Mouse (Mus musculus): ENCODE results near the gene Selenof. TPM values are rescaled to one million over a fixed set of nuclear protein-coding genes. Genes with fewer than 3 reads are reported as not detected.

Selenof gene
- polyA plus RNA-seq, 1 experiment from 2014 or later: 619 TPM

DNA sequence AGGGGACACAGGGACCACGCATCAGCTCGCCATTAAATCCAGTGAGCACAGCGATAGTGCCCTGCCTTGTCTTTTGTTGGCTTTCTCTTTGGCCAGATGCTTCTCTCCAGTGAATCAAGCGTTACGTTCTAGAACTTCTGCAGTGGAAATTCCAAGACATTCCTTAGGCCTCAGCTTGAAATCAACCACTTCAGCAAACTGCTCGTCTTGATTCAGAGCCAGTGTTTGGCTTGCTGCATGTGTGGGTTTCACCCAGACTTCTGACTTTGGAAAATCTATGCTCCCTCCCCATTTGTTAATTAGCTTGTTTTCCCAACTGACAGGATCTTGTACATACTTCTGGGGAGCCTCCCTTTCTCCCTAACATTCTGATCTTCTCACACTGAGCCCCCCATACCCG lies 16.6 kb downstream of the Selenof start:
- H3K9ac ChIP-seq (ENCODE audit: low read depth, low read length): no peak overlapping the region
- H3K4me3 ChIP-seq (ENCODE audit: low read length): no peak overlapping the region
- no peak overlapping the region for H3K4me2 ChIP-seq (ENCODE audit: low read length)
- H3K27ac ChIP-seq (ENCODE audit: low read depth, low read length): no peak overlapping the region
- ATAC-seq: no peak
- H3K36me3 ChIP-seq (ENCODE audit: control insufficient read depth, insufficient read depth, low read length): peaks cover 5% of the 10 kb centered on the region
- H3K27me3 ChIP-seq (replicated peaks; ENCODE audit: control insufficient read depth, insufficient read depth, low read length): no peaks in the 10 kb centered on the region
- H3K4me1 ChIP-seq (ENCODE audit: control insufficient read depth, insufficient read depth, low read depth, low read length): no peaks in the 10 kb centered on the region
- WGBS: 84% methylated on average over 7 of the region's 7 CpGs
- no peaks in the 10 kb centered on the region for H3K9me3 ChIP-seq (ENCODE audit: control insufficient read depth, low read length)

DNA sequence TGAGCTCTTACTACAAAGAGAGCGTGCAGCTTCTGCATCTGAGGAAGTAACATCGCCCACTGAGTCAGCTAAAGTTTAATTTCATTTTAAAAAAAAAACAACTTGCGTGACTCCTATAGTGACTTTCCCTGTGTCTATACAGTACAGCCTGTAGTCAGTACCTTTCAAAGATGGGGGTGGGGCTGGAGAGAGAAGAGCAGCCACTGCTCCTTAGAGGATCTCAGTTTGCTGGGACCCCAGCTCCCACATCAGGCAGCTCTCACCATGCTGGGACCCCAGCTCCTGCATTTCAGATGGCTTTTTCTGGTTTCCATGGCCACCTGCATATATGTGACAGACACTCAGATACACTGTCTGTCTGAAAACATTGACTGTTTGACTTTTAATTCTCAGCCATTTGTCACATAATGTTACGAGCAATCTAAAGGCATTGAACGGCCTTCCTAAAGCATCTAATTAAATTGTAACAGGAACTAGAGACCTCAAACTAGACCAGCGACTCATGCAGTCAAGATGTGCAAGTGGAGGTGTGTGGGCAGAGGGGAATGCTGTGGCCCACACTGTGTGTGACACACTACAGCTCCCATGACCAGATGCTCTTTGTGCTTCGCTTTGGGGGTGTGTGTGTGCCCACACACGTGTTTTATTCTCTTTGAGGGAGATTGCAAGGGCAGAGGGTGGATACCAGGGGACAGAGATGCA lies 19.2 kb downstream of the Selenof start:
- Histone ChIP-seq H3K4me2 (ENCODE audit: low read length) (no peak overlapping the region), H3K36me3 (ENCODE audit: control insufficient read depth, insufficient read depth, low read length) (peaks cover 3% of the 10 kb centered on the region), H3K4me1 (ENCODE audit: control insufficient read depth, insufficient read depth, low read depth, low read length) (no peaks in the 10 kb centered on the region), H3K9ac (ENCODE audit: low read depth, low read length) (no peak overlapping the region), H3K27me3 (replicated peaks; ENCODE audit: control insufficient read depth, insufficient read depth, low read length) (no peaks in the 10 kb centered on the region), H3K9me3 (ENCODE audit: control insufficient read depth, low read length) (no peaks in the 10 kb centered on the region), H3K4me3 (ENCODE audit: low read length) (no peak overlapping the region), H3K27ac (ENCODE audit: low read depth, low read length) (no peak overlapping the region)
- WGBS: 76% methylated on average over 8 of the region's 8 CpGs
- no peak; the same call in 1 of the 2 replicates for ATAC-seq

DNA sequence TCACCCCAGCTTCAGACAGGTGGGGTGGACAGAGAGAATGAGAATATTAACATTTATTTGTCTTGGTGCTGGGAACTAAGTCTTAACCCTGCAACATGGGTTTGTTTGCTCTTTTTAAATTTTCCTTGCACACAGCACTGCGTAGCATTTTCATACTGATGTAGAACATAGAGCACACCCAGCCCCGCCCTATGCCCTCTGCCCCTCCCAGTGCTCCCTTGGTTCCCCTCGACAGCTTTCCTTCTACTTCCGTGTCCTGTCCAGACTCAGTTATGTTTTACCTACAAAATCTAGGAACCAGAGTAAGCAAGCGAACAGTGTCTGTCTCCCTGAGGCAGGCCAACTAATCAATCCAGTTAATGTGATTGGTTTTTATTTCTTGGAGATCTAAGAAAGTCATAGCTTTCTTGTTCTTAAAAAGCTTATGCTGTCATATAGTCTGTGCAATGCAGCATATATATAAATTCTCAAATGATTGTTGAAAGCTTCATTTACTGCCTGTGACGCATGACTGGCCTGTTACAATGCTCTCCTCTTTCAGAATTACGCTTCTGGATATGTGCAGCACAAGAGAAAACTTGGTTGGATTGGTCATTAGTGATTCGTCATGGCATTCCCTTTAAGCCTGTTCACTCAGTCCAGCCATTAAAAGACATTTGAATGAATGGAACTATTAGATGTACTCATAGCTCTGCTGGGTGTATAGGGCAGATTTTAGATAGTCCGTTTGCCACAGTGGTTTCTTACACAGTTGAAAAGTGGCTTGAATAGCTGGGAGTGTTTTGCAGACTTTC lies 23.1 kb downstream of the Selenof start:
- no peak overlapping the region for H3K9ac ChIP-seq (ENCODE audit: low read depth, low read length)

DNA sequence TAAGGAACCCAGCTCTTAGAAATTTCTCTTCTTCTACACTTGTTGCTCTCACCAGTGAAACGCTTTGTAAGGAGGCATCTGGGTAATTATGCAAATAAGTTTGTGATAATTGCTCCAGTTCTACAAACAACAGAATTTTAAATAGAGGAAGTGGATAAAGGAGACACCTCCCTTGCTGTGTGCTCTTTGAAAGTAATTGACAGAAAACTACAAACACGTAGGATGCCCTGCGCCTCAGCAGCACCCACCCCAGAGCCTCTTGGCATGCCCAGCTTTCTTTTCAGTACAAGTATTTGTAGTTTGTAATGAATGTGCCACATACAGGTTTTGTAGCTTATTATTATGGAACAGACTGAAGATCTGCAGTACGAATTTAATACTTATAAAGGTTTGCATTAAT lies 27.0 kb downstream of the Selenof start:
- no peaks in the 10 kb centered on the region for H3K27me3 ChIP-seq (replicated peaks; ENCODE audit: control insufficient read depth, insufficient read depth, low read length)
- H3K27ac ChIP-seq (ENCODE audit: low read depth, low read length): no peak overlapping the region
- H3K36me3 ChIP-seq (ENCODE audit: control insufficient read depth, insufficient read depth, low read length): no peaks in the 10 kb centered on the region
- H3K4me2 ChIP-seq (ENCODE audit: low read length): no peak overlapping the region
- no peak overlapping the region for H3K9ac ChIP-seq (ENCODE audit: low read depth, low read length)
- H3K4me3 ChIP-seq (ENCODE audit: low read length): no peak overlapping the region
- no peaks in the 10 kb centered on the region for H3K9me3 ChIP-seq (ENCODE audit: control insufficient read depth, low read length)
- no peaks in the 10 kb centered on the region for H3K4me1 ChIP-seq (ENCODE audit: control insufficient read depth, insufficient read depth, low read depth, low read length)
- 46% methylated on average over 4 of the region's 4 CpGs for WGBS
- no peak for ATAC-seq

More for the DNA sequence above, 23.1 kb downstream of the Selenof start:
- ATAC-seq: no peak
- Histone ChIP-seq H3K9me3 (ENCODE audit: control insufficient read depth, low read length) (no peaks in the 10 kb centered on the region), H3K27ac (ENCODE audit: low read depth, low read length) (no peak overlapping the region), H3K36me3 (ENCODE audit: control insufficient read depth, insufficient read depth, low read length) (peaks cover 3% of the 10 kb centered on the region), H3K4me2 (ENCODE audit: low read length) (no peak overlapping the region), H3K4me1 (ENCODE audit: control insufficient read depth, insufficient read depth, low read depth, low read length) (no peaks in the 10 kb centered on the region), H3K27me3 (replicated peaks; ENCODE audit: control insufficient read depth, insufficient read depth, low read length) (no peaks in the 10 kb centered on the region), H3K4me3 (ENCODE audit: low read length) (no peak overlapping the region)
- 71% methylated on average over 9 of the region's 9 CpGs for WGBS

DNA sequence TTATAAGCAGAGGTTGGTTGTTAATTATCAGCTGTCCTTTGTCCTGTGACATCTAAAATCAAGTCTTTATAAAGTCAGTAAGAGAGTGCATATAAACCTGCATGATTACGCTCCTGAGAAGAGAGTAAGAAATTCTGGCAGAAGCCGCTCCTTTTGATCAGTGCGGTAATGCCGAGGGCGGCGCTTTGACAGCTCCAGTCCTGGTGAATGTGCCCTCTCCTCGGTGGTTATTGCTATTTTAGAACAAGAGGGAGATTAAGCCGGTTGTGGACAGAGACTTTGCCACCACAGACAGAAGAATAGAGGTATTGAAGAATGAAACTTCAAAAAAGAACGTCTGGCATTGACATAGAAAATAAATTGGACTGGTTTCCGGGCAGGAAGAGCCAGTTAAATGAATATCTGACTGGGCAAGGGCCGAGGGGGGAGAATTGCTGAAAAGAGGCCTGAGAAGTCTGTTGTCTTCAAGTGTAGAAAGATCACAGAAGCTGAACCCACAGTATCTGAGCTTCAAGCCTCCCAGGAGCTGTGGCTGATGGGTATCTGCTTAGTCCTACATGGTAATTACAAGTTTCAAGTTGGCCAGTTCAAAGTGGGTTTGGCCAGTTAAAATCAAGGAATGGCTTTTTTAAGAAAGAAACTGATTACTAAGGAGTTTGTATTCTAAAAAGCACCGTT lies 27.8 kb downstream of the Selenof start:
- WGBS: 62% methylated on average over 12 of the region's 12 CpGs
- Histone ChIP-seq H3K27ac (ENCODE audit: low read depth, low read length) (no peak overlapping the region), H3K36me3 (ENCODE audit: control insufficient read depth, insufficient read depth, low read length) (no peaks in the 10 kb centered on the region), H3K4me3 (ENCODE audit: low read length) (no peak overlapping the region), H3K9ac (ENCODE audit: low read depth, low read length) (no peak overlapping the region), H3K27me3 (replicated peaks; ENCODE audit: control insufficient read depth, insufficient read depth, low read length) (no peaks in the 10 kb centered on the region), H3K4me2 (ENCODE audit: low read length) (no peak overlapping the region), H3K9me3 (ENCODE audit: control insufficient read depth, low read length) (no peaks in the 10 kb centered on the region), H3K4me1 (ENCODE audit: control insufficient read depth, insufficient read depth, low read depth, low read length) (no peaks in the 10 kb centered on the region)
- ATAC-seq: peak; percentile 34; the same call in 1 of the 2 replicates

DNA sequence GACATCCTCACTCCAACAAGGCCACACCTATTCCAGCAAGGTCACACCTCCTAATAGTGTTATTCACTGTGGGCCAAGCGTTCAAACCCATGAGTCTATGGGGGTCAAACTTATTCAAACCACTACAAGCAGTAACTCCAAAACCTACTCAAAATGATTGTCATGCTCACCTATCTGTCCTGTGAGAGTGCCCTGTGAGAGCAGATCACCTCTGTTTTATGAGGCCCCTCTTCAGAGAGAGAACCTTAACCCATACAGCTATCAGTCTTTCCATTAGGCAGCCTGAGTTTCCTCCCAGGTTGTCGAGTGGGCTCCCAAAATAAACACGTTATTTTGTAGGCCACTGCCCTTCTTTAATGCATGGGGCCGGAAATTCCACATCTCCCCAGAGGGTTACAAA lies 32.3 kb downstream of the Selenof start:
- Histone ChIP-seq H3K27ac (ENCODE audit: low read depth, low read length) (no peak overlapping the region), H3K4me2 (ENCODE audit: low read length) (no peak overlapping the region), H3K36me3 (ENCODE audit: control insufficient read depth, insufficient read depth, low read length) (no peaks in the 10 kb centered on the region), H3K4me1 (ENCODE audit: control insufficient read depth, insufficient read depth, low read depth, low read length) (no peaks in the 10 kb centered on the region), H3K9ac (ENCODE audit: low read depth, low read length) (no peak overlapping the region), H3K9me3 (ENCODE audit: control insufficient read depth, low read length) (no peaks in the 10 kb centered on the region), H3K4me3 (ENCODE audit: low read length) (no peak overlapping the region), H3K27me3 (replicated peaks; ENCODE audit: control insufficient read depth, insufficient read depth, low read length) (no peaks in the 10 kb centered on the region)
- no peak for ATAC-seq
- WGBS: 73% methylated on average over 4 of the region's 4 CpGs

DNA sequence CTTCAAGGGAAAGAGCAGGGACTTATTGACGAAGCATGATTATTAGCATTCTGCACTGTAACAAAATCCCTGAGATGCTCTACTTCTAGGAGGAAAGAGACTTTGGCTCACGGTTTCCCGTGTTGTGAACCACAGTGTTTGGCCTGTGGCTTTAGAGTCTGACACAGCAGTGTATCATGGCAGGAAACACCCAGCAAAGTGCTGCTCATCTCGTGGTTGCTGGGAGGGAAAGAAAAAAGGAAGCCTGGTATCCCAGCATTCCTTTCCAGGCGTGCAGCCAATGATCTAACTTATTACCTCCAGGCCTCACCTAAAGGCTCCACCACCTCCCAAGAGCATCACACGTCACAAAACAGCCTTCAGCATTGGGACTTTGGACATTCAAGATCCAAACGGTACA lies 32.7 kb downstream of the Selenof start:
- Histone ChIP-seq H3K4me1 (ENCODE audit: control insufficient read depth, insufficient read depth, low read depth, low read length) (no peaks in the 10 kb centered on the region), H3K9ac (ENCODE audit: low read depth, low read length) (no peak overlapping the region), H3K4me2 (ENCODE audit: low read length) (no peak overlapping the region), H3K27me3 (replicated peaks; ENCODE audit: control insufficient read depth, insufficient read depth, low read length) (no peaks in the 10 kb centered on the region), H3K9me3 (ENCODE audit: control insufficient read depth, low read length) (no peaks in the 10 kb centered on the region), H3K27ac (ENCODE audit: low read depth, low read length) (no peak overlapping the region), H3K4me3 (ENCODE audit: low read length) (no peak overlapping the region), H3K36me3 (ENCODE audit: control insufficient read depth, insufficient read depth, low read length) (no peaks in the 10 kb centered on the region)
- WGBS: 82% methylated on average over 7 of the region's 7 CpGs
- ATAC-seq: no peak

DNA sequence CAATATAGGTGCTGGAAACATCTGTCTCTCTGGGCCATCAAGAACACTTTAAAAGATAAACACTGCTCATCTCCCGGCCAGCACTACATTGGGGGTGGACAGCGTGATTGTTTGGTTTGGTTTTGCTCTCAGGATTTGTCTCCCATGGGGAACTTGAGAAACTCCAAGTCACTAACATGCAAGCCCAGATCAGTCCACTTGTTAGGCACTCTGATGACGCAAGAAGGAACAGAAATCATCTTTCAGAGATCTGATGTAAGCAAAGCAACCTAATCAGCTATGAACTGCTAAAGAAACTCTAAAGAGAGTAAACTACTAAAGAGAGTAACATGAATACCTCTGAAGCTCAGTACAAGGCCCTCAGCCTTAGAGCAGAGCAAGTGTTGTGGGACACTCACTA lies 33.5 kb downstream of the Selenof start:
- ATAC-seq: no peak
- H3K9ac ChIP-seq (ENCODE audit: low read depth, low read length): no peak overlapping the region
- H3K4me1 ChIP-seq (ENCODE audit: control insufficient read depth, insufficient read depth, low read depth, low read length): no peaks in the 10 kb centered on the region
- WGBS: 97% methylated on average over 3 of the region's 3 CpGs
- no peaks in the 10 kb centered on the region for H3K36me3 ChIP-seq (ENCODE audit: control insufficient read depth, insufficient read depth, low read length)
- no peak overlapping the region for H3K27ac ChIP-seq (ENCODE audit: low read depth, low read length)
- no peak overlapping the region for H3K4me3 ChIP-seq (ENCODE audit: low read length)
- H3K27me3 ChIP-seq (replicated peaks; ENCODE audit: control insufficient read depth, insufficient read depth, low read length): no peaks in the 10 kb centered on the region
- H3K9me3 ChIP-seq (ENCODE audit: control insufficient read depth, low read length): no peaks in the 10 kb centered on the region
- H3K4me2 ChIP-seq (ENCODE audit: low read length): no peak overlapping the region

DNA sequence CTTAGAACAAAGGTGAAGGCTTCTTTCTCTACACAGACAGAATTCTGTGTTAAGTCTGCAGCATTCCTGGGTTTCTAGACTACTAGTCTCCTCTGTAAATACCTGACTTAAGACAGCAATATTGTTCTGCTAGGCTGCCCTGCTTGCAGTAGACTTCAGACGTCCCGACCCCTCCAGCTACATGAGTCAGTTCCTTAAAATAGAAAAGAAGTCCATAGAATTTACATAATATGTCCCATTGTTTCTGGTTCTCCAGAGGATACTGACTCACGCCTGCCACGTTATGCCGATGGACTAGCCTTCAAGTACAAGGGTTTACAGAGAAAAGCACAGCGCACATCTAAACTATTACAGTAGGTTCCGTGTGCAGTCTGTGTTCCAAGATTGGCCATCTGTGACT lies 34.1 kb downstream of the Selenof start:
- no peaks in the 10 kb centered on the region for H3K27me3 ChIP-seq (replicated peaks; ENCODE audit: control insufficient read depth, insufficient read depth, low read length)
- H3K27ac ChIP-seq (ENCODE audit: low read depth, low read length): no peak overlapping the region
- no peak overlapping the region for H3K9ac ChIP-seq (ENCODE audit: low read depth, low read length)
- H3K9me3 ChIP-seq (ENCODE audit: control insufficient read depth, low read length): no peaks in the 10 kb centered on the region
- no peak overlapping the region for H3K4me2 ChIP-seq (ENCODE audit: low read length)
- WGBS: 82% methylated on average over 7 of the region's 7 CpGs
- H3K4me3 ChIP-seq (ENCODE audit: low read length): no peak overlapping the region
- H3K36me3 ChIP-seq (ENCODE audit: control insufficient read depth, insufficient read depth, low read length): no peaks in the 10 kb centered on the region
- H3K4me1 ChIP-seq (ENCODE audit: control insufficient read depth, insufficient read depth, low read depth, low read length): no peaks in the 10 kb centered on the region
- ATAC-seq: no peak
